In genomic region chr10:23786631-23787038, GRCm38 (mm10) we compare ENCODE assay signal across 7 mouse cellular contexts. TPM values are rescaled to one million over a fixed set of nuclear protein-coding genes. Genes with fewer than 3 reads are reported as not detected.
DNase-seq lines count a peak whose midpoint lies in the region; ATAC-seq and TF ChIP-seq lines count a peak whose summit lies in the region.
"Not testable (repeated sequence)": the region's sequence is repeated elsewhere in the genome, so short reads cannot be mapped to it uniquely, and the experiment has no call there.

No protein-coding gene starts in this region.

- under 1% methylated on average over 23 of the region's 23 CpGs for WGBS in heart, embryonic 12.5 days
- under 1% methylated on average over 23 of the region's 23 CpGs for WGBS in intestine, embryonic 14.5 days
- under 1% methylated on average over 23 of the region's 23 CpGs for WGBS in limb, embryonic 12.5 days
- WGBS in lung, postnatal 0 days, result under 1% methylated on average over 23 of the region's 23 CpGs
- WGBS in neural tube, embryonic 13.5 days, result under 1% methylated on average over 23 of the region's 23 CpGs

- peak overlapping the region; percentile 86 for H3K27ac ChIP-seq in heart, embryonic 12.5 days (ENCODE audit: poor library complexity, severe bottlenecking)
- peak overlapping the region; percentile 69 for H3K27ac ChIP-seq in intestine, embryonic 14.5 days (ENCODE audit: low read depth)
- peak overlapping the region; percentile 47 for H3K27ac ChIP-seq in limb, embryonic 12.5 days
- peak overlapping the region; percentile 63 for H3K27ac ChIP-seq in lung, postnatal 0 days (ENCODE audit: low read length)
- H3K27ac ChIP-seq in neural tube, embryonic 13.5 days (replicated peaks), result peak overlapping the region; percentile 56; the same call in 1 of the 2 replicates

- H3K36me3 ChIP-seq in heart, embryonic 12.5 days, result peaks cover 34% of the 10 kb centered on the region
- peaks cover 32% of the 10 kb centered on the region for H3K36me3 ChIP-seq in intestine, embryonic 14.5 days (ENCODE audit: control insufficient read depth, insufficient read depth, low read length)
- H3K36me3 ChIP-seq in limb, embryonic 12.5 days, result peaks cover 38% of the 10 kb centered on the region
- not testable (repeated sequence) for H3K36me3 ChIP-seq in lung, postnatal 0 days (ENCODE audit: insufficient read depth, low read length)
- H3K36me3 ChIP-seq in neural tube, embryonic 13.5 days, result peaks cover 31% of the 10 kb centered on the region

- not testable (repeated sequence) for TF ChIP-seq EP300 in lung, postnatal 0 days (IDR thresholded peaks at IDR 0.05)

- ATAC-seq in erythroid progenitor cell, adult 5-6 weeks (replicated peaks; ENCODE audit: low FRiP score, poor library complexity, severe bottlenecking), result peak; percentile 51
- peak; percentile 13; the same call in 1 of the 2 replicates for ATAC-seq in heart, embryonic 12.5 days (ENCODE audit: insufficient number of reproducible peaks, low FRiP score)
- ATAC-seq in intestine, embryonic 14.5 days (replicated peaks; ENCODE audit: low FRiP score, low TSS enrichment, low read depth), result peak; percentile 9
- ATAC-seq in limb, embryonic 12.5 days (ENCODE audit: insufficient number of reproducible peaks, insufficient read depth, low FRiP score, low TSS enrichment, low read depth), result peak; percentile 46
- ATAC-seq in lung, postnatal 0 days, result peak; percentile 49
- ATAC-seq in neural tube, embryonic 13.5 days (ENCODE audit: low read depth), result peak; percentile 73

- TF ChIP-seq CTCF in lung, postnatal 0 days (IDR thresholded peaks at IDR 0.05), result not testable (repeated sequence)

- H3K9me3 ChIP-seq in heart, embryonic 12.5 days (replicated peaks); intestine, embryonic 14.5 days (ENCODE audit: control insufficient read depth, low read length); limb, embryonic 12.5 days; lung, postnatal 0 days (ENCODE audit: low read length); neural tube, embryonic 13.5 days: not testable (repeated sequence)

- H3K9ac ChIP-seq in heart, embryonic 12.5 days, result peak overlapping the region; percentile 99
- H3K9ac ChIP-seq in intestine, embryonic 14.5 days (ENCODE audit: low read length), result peak overlapping the region; percentile 97
- H3K9ac ChIP-seq in limb, embryonic 12.5 days (replicated peaks), result peak overlapping the region; percentile 89
- H3K9ac ChIP-seq in lung, postnatal 0 days (replicated peaks; ENCODE audit: low read depth), result peak overlapping the region; percentile 83
- H3K9ac ChIP-seq in neural tube, embryonic 13.5 days, result peak overlapping the region; percentile 96

- H3K4me3 ChIP-seq in heart, embryonic 12.5 days, result peak overlapping the region; percentile 97
- H3K4me3 ChIP-seq in intestine, embryonic 14.5 days (ENCODE audit: low read depth, low read length), result peak overlapping the region; percentile 90
- peak overlapping the region; percentile 76 for H3K4me3 ChIP-seq in limb, embryonic 12.5 days (replicated peaks)
- H3K4me3 ChIP-seq in lung, postnatal 0 days (ENCODE audit: low read depth, low read length), result peak overlapping the region; percentile 71
- H3K4me3 ChIP-seq in neural tube, embryonic 13.5 days, result peak overlapping the region; percentile 91

- peaks cover 34% of the 10 kb centered on the region for H3K4me1 ChIP-seq in heart, embryonic 12.5 days (replicated peaks)
- H3K4me1 ChIP-seq in intestine, embryonic 14.5 days (replicated peaks; ENCODE audit: control insufficient read depth, insufficient read depth, low read length), result peaks cover 18% of the 10 kb centered on the region
- peaks cover 26% of the 10 kb centered on the region for H3K4me1 ChIP-seq in limb, embryonic 12.5 days (replicated peaks)
- H3K4me1 ChIP-seq in lung, postnatal 0 days (ENCODE audit: insufficient read depth, low read depth, low read length), result not testable (repeated sequence)
- peaks cover 33% of the 10 kb centered on the region for H3K4me1 ChIP-seq in neural tube, embryonic 13.5 days (replicated peaks)

- DNase-seq in adipocyte (ENCODE audit: low spot score), result peak; percentile 39
- not testable (repeated sequence) for DNase-seq in intestine, embryonic 14.5 days (ENCODE audit: low spot score)
- peak; percentile 35 for DNase-seq in lung, postnatal 0 days (ENCODE audit: low spot score)

- not testable (repeated sequence) for H3K27me3 ChIP-seq in heart, embryonic 12.5 days (replicated peaks); intestine, embryonic 14.5 days (replicated peaks; ENCODE audit: control insufficient read depth, insufficient read depth, low read length); limb, embryonic 12.5 days; lung, postnatal 0 days (replicated peaks; ENCODE audit: insufficient read depth, low read length); neural tube, embryonic 13.5 days

- H3K4me2 ChIP-seq in heart, embryonic 12.5 days, result peak overlapping the region; percentile 97
- peak overlapping the region; percentile 93 for H3K4me2 ChIP-seq in intestine, embryonic 14.5 days (ENCODE audit: low read length)
- peak overlapping the region; percentile 96 for H3K4me2 ChIP-seq in limb, embryonic 12.5 days
- peak overlapping the region; percentile 69 for H3K4me2 ChIP-seq in lung, postnatal 0 days (replicated peaks; ENCODE audit: low read depth, low read length)
- H3K4me2 ChIP-seq in neural tube, embryonic 13.5 days, result peak overlapping the region; percentile 84

RNA-seq across cellular contexts. Expression of gene Rps12, which starts 0.4 kb away (rescaled TPM):
- 1,496 and 1,704 TPM in 2 replicates for total RNA-seq in erythroid progenitor cell, adult 5-6 weeks (2015; ENCODE audit: low replicate concordance)
- total RNA-seq in erythroid progenitor cell, adult 5-6 weeks (2017; ENCODE audit: low replicate concordance), result 275 and 669 TPM in 2 replicates
- polyA plus RNA-seq in heart, embryonic 12.5 days (2016; fragmentation: Nextera tagmentation; extraction: Ambion mirVana), result 97.0 and 101 TPM in 2 replicates
- 270 and 302 TPM in 2 replicates for polyA plus RNA-seq in intestine, embryonic 14.5 days (2014; fragmentation: Nextera tagmentation; extraction: Ambion mirVana)
- polyA plus RNA-seq in limb, embryonic 12.5 days (2016; fragmentation: Nextera tagmentation; extraction: Ambion mirVana), result 152 and 159 TPM in 2 replicates
- 142 and 152 TPM in 2 replicates for polyA plus RNA-seq in lung, postnatal 0 days (2015; fragmentation: Nextera tagmentation; extraction: Ambion mirVana)
- polyA plus RNA-seq in neural tube, embryonic 13.5 days (2015; fragmentation: Nextera tagmentation; extraction: Ambion mirVana), result 111 and 141 TPM in 2 replicates

RNA-seq across cellular contexts. Expression of gene Slc18b1, which starts 10.2 kb away (rescaled TPM):
- total RNA-seq in erythroid progenitor cell, adult 5-6 weeks (2015; ENCODE audit: low replicate concordance), result 0.36 TPM in 1 of 2 replicates, not detected in the other
- total RNA-seq in erythroid progenitor cell, adult 5-6 weeks (2017; ENCODE audit: low replicate concordance), result not detected in 2 replicates
- 6.6 and 9.5 TPM in 2 replicates for polyA plus RNA-seq in heart, embryonic 12.5 days (2016; fragmentation: Nextera tagmentation; extraction: Ambion mirVana)
- polyA plus RNA-seq in intestine, embryonic 14.5 days (2014; fragmentation: Nextera tagmentation; extraction: Ambion mirVana), result 16.3 and 17.8 TPM in 2 replicates
- 13.4 and 15.2 TPM in 2 replicates for polyA plus RNA-seq in limb, embryonic 12.5 days (2016; fragmentation: Nextera tagmentation; extraction: Ambion mirVana)
- polyA plus RNA-seq in lung, postnatal 0 days (2015; fragmentation: Nextera tagmentation; extraction: Ambion mirVana), result 8.3 and 9.9 TPM in 2 replicates
- 19.4 and 21.2 TPM in 2 replicates for polyA plus RNA-seq in neural tube, embryonic 13.5 days (2015; fragmentation: Nextera tagmentation; extraction: Ambion mirVana)

Comparison
In these comparisons a context has a peak if more than half of its experiments do, and no peak if none do; other contexts are left out.
1. ATAC-seq: peak in every context shown above with its lines; median percentile 73 in neural tube, embryonic 13.5 days; 51 in erythroid progenitor cell, adult 5-6 weeks; 49 in lung, postnatal 0 days; 46 in limb, embryonic 12.5 days; 13 in heart, embryonic 12.5 days; 9 in intestine, embryonic 14.5 days.